Mouse (Mus musculus) lung, postnatal 0 days (tissue): ENCODE data around the gene Atp5l.

ENCODE experiments used
- CTCF ChIP-seq: IDR thresholded peaks from 2 replicates; pipeline ENCODE4 v1.5.1; 2016; ENCODE audit warnings: antibody characterized with exemption, mild to moderate bottlenecking
- EP300 ChIP-seq: IDR thresholded peaks from 2 replicates; pipeline ENCODE4 v1.6.1; 2016; ENCODE audit warnings: antibody characterized with exemption, mild to moderate bottlenecking, control low read depth

DNA sequence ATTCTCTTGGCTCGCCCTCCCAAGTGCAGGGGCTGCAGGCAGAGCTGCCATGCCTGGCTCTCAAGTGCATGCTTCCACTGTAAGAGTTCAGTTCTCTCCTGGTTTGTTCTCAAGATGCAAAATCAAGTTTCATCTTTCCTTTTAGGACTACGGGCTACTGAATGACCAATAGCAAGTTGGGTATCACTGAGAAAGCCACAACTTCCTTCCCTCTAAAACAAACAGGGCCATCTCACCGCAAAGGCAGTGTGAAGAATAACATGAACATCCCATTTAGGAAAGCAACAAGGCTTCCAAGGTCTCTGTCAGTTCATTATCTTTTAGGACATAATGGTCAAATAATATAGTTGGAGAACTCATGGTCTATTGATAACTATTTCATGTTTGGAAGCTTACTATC lies 52.9 kb downstream of the Atp5l start:
- no peak for TF ChIP-seq CTCF
- no peak for TF ChIP-seq EP300
